Mouse (Mus musculus) gonadal fat pad, adult 2 months (tissue): Measurements from ENCODE around the gene Elk4. TPM values are rescaled to one million over a fixed set of nuclear protein-coding genes. Genes with fewer than 3 reads are reported as not detected.

ENCODE experiments used
- DNase-seq: peaks from one replicate; pipeline ENCODE4 v3.0.0-alpha.2; 2012; ENCODE audit warnings: low read depth
- polyA plus RNA-seq: library from polyadenylated mRNA; depleted of rRNA; stranded (reverse); fragments of >200 nt; gene quantifications from 2 replicates; pipeline ENCODE4 v1.2.3, GENCODE M21; 2012; rRNA removed

Elk4 gene
- polyA plus RNA-seq: 18.4 and 30.9 TPM in 2 replicates

DNA sequence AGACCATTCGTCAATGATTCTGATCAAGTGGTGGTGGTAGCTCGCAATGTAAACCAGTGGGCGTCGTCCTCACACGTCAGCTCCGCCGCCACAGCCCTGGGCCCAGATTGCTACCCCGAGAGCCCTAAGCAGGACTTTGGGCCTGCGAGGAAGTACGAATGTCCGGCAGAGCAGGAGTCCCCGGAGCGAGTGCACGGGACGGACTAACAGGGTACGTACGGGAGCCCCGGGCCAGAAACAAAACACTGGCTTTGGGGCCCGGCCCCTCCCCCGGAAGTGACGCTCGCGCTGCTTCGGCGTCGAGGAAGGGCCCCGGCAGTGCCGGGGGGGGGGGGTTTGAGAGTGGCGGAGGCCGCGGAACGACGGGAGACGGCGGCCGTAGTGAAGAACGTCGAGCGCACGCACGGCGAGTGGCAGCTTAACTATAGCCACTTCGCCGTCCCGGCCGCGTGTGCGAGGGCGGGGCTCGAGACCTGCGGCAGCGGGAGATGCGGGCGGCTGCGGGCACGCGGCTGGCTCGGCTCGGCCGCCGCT is at the start of gene Elk4:
TSS of gene Elk4 (plus strand) at position 326 of the 534 bp plus-strand sequence.
- DNase-seq: no peak

DNA sequence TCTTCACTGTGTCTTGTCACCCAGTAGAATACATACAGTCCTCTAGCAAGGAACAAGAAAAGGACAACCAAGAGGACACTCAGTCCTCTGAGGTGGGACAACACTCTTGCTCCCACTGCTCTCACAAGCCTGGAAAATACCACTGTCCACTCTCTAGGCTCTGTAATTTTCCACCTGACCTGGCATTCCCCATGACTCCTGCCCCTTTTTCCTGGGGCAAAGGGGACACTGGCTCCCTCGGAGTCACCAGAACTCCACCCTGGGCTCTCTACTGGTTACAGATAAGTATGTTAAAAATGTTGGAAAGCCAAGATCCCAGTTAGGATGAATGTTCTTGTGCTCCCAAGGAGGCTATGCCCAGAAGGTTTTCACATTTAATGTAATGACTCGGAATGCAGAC is 46.4 kb upstream of the Elk4 start:
- no peak for DNase-seq

DNA sequence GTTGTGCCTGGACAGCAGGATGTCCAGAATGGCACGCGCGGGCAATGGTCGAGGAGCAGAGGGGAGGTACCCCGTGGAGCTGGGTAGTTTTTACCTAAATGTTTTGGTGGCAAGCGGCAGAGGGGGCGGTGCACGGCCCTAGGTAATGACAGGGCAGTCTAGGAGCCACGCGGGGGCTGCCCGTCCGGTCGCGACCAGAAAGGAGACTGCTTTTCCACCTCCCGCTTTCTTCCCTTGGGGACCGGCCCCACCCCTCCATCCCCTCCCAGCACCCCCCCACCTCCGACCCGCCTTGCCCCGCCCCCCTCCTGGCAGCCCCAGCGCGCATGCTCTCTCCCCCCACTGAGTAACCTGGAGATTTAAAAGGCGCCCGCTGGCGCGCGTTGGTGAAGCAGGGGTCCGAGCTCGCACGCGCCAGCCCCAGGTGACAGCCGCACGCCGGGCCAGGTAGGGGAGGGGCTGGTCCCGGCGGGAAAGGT is 44.8 kb upstream of the Elk4 start, which contains the start of gene Slc45a3:
TSS of gene Slc45a3 (plus strand) at position 362 of the 479 bp plus-strand sequence.
- no peak for DNase-seq

DNA sequence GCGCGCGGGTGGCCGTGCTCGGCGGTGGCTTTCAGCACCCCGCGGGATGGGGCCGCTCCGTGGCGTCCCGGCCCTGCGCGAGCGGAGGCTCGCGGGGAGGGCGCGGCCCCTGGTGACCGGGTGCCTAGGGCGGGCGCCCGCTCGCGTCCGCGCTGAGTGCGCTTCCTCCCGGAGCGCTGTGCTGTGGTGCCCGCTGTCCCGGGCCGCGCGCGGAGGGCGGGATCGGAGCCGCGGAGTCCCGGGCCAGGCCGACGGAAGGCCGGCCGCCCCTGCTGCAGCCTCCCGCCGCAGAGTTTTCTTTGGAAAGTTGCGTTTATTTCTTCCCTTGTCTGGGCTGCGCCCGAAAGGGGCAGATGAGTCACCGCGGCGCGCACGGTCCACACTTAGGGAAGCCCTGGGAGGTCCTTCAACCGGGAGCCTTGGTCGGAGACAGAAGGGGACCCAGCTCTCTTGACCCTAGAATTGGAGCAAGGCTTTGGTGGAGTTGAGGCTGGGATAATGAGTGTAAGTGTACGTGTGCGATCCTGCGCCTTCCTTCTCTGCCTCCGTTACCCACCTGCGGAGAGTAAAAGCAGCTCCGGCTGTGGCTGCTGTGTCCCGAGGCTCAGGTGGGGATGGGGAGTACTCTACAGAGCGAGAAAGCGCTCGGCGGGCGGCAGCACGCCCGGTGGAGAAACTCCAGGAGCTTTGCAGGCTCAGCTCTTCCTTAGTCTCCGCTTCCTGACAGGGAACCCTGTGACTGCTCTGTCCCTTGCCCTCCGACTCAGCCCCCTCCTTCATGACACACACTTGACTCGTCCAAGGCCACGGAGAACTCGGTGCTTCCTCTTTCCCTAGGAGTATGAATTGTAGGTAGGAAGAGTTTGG is 44.1 kb upstream of the Elk4 start:
- DNase-seq: no peak

DNA sequence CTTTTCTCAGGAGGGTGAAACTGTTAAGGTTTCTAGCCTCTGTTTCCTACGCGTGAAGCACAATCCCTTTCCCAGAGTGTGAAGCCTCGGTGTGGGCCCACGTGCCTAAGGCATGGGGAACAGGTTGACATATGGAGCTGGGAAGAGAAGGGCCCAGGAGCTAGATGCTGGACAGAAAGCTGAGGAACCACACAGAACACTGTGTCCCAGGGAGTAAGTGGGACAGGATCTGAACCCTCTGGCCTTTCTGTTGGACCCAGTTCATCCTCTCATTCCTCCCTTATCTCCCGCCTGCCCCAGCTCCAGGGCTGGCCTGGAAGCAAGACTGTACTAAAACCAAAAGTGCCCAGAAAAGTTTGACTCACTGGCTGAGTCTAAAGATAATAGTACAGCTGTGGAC is 43.3 kb upstream of the Elk4 start:
- no peak for DNase-seq

DNA sequence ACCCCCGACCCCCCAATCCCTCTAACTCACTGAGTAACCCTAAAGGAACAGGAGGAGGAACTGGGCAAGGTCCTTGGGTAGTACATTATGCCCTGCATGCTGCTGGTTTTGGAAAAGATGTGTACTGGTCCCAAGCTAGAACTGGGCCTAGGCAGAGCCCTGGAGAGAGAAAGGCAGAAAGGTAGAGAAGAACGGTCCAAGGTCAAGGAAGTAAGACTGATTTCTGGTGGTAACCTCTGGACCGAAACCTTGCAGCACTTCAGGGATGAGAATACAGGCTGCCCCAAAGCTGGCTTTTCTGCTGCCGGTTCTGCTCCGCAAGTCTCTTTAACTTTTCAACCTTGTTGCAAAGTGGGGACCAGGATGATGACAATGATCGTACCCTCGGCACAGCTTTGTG is 42.8 kb upstream of the Elk4 start:
- no peak for DNase-seq

DNA sequence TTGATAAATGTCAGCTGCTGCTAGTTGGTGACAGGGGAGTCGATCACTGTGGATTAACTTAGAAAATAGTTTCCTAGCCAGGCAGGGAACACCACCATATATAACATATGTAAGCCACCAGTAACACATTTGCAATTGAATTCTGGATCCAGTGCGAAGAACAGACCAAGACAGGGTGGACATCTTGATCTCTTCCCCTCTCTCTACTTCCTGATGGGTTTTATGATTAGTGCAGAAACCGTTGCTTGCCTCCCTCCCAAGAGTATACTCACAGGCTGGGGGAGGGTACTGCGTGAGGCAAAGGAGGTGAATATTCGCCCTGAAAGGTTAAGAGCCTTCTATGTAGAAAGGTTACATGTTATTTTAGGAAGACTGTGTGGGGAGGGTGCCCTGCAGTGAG is 41.6 kb upstream of the Elk4 start:
- DNase-seq: no peak

DNA sequence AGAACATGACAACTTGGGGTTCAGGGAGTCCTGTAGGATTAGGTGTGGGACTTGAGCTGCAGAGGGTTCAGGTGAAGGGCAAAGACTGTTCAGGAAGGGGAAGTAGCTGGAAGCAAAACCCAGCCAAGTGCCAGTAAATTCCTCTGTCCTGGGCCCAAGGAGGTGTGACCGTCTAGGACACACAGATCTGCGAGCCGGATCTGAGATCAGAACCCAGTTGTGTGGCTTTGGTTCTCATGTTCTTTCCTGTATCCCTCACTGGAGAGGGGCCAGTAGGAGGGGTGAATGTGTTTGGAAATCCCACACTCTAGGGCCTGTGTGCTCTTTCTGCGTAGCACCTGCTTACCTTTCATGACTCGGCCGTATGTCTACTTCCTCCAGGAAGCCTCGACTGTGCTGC is 40.1 kb upstream of the Elk4 start:
- no peak for DNase-seq

DNA sequence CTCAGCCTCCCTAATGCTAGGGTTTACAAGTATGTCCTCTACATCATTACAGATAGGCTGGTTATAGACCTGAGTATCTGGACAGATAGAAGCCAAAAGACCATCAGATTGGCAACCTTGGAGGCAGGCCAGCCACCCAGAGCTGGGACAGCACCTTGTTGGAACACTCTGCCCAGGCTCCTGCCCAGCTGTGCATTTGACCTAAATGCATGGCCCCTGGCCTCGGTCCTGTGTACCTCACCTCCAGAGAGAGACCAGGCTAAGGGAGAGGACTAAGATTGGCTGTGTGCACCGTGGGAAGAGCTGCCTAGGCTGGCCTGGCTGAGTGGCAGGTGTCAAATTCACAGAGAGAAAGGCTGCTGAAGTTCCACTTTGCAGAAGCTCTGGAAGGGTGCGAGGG is 38.9 kb upstream of the Elk4 start:
- DNase-seq: no peak

DNA sequence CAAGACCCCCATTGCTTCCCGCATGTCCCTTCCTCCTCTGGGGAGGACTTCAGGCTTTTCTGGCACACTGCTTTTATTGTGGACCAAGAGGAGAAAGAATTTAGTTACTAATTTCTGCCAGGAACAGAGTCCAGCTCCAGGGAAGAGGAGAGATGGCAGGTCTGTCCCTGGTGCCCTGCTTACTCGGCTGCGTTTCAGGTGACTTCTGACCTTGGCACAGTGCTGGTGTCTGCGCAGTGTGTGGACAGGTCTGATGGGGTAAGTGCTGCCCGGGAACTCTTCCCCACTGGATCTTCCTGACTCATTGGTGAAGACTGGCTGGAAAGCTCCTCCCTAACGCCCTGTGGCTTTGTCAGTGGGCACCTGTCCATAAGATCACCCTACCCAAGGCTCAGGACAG is 38.4 kb upstream of the Elk4 start:
- DNase-seq: no peak

DNA sequence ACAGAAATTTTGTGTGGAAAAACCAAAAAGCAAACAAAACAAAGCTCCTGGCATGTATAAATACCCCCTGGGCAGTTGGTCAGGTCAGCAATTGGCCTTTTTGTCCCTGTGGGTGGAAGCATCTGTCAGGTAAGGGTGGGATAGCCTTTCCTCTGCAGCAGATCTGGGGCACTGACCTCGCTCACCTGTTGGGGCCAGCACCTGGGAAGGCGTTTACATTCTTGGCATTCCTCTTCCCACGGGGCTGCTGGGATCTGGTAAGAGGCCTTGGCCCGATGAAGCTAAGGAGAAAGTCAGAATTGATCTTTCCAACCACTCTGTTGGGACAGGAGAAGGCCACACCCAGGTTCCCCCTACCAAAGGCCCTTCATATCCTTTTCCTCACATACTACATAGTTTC is 37.6 kb upstream of the Elk4 start:
- no peak for DNase-seq

DNA sequence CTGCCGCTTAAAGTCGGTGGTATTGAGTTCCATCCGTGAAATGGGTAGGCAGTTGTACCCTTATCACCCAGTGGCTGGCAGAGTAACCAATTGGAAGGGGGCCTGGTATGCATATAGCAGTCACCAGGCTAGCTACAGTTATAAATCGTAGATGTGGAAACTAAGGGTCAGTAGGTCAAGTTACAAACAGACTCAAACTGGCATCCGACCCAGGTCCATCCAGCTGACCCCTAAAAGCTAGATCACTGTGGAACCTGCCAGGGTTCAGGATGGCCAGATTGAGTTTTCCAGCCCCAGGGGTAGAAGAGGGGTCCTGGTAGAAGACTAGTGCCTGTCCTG is 37.1 kb upstream of the Elk4 start:
- DNase-seq: no peak

DNA sequence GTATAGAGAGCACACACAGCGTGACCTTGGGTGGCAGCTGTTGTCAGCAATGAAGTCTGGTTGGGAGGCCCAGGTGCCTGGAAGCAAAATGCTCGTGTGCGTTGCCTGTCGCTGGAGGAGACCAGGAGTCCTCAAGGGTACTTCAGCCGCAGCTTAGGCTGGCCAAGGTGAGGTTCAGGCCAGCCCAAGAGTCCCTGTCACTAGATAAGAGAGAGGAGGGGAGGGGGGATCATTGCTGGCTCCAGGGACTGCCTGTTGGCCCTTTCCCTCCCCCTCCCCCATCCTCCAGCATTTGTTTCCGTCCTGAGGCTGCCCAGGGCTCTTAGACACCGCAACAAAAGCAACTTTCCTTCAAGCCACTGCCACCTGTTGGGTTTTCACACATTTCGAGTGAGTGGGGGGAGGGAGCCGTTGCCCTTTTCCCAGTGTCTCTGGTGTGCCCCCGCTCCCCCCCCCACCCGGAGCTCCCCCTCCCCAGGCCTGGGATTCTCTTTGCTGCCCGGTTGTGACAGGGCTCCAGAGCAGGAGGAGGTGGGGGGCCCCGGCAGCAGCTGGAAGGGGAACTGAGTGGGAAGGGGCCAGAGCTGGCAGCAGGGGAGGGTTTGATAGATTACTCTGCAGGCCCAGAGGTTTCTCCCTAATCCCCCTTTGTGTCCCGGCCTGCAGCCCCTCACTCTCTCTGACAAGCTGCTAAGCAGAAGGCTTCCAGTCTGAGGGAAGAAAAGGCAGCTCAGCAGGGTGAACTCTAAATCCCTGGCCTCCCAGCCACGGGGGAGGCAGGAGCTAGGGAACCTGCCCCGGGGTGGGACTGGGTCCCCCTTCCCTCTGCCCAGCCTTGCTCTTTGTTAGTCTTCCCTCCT is 36.5 kb upstream of the Elk4 start:
- no peak for DNase-seq

DNA sequence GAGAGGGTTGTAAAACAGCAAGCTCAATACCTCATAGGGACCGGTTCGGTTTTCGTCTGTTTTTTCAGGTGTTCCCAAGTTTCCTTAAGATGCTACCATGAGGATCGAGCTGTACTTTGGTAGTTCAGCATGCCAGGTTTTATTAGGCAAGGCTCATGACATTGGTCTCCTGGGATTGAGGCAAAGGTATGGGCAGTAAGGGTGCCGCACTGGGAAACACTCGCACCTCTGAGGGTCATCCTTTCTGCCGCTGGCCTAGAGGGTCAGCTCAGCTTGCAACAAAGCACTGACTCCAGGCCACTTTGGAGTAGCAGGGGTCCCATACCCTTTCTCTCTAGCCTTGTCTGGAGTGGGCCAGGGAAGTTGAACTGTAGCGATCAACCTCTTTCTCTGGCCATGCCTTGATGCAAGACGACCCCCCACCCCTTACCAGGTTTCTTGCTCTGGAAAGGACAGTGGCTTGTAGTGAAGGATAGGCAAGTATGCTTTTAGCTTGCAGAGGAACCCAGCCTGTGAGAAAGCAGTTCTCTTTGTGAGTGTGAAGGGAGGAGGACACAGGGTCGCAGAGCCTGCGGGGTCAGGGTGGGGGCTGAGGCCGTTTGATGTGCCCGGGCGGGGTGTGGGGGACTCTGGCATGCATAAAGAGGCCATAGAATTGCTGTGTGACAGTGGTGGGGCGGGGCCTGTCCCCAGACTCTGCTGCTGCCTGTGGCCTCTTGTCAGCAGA is 35.5 kb upstream of the Elk4 start:
- no peak for DNase-seq

DNA sequence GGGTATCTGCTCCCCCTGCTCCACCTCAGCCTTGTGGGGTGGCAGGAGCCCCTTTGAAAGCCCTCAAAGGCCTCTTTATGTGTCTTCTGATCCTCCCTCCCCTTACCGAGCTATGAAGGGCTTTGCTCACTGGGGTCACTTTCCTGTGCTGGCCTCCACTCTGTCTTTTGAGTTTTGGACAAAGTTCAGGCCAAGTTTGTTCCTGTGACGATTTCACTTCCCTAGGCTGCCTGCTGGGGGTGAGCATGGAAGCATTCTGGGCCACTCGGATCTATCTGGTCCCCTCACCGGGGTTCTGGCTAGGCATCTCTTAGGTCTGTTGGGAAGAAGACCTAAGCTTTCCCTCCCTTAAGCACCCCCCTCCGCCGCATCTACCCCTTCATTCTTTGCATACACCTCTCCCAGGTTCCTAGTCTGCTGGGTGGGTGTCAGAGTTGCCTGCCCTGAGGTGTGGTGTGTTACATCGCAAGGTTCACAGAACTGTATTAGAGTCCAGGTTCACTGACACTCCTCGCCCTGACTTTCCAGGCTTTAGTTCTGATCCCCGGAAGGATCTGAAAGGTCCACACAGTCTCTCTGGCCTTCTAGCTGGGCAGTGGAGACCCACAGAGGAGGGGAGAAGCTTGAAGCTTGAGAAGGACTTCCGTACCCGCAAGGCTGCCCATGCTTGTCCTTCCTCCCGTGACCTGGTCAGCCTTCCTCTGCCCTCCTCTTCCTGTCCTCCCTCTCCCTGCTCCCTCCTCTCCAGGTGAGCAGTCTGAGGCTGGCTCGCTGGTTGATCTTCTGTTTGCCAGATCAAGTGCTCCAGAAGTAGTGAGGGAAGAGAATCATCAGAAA is 34.7 kb upstream of the Elk4 start:
- DNase-seq: no peak

DNA sequence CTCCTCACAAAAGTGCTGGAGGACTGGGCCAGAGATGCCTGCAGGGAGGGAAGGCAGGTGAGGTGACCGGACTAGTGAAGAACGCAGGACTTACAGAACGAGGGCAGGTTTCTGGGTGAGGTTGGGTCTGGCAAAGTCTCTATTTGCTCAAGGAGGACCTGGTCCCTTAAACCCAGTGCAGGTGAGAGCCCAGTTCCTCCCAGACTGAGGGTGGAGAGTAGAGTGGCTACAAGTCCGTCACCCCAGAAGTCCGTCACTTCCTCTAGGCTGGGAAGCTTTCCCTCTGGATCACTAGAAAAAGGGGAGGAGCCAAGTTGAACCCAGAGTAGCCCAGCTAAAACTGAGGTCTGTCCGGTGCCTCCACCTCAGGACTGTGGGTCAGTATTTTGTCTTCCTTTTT is 33.4 kb upstream of the Elk4 start:
- DNase-seq: no peak

DNA sequence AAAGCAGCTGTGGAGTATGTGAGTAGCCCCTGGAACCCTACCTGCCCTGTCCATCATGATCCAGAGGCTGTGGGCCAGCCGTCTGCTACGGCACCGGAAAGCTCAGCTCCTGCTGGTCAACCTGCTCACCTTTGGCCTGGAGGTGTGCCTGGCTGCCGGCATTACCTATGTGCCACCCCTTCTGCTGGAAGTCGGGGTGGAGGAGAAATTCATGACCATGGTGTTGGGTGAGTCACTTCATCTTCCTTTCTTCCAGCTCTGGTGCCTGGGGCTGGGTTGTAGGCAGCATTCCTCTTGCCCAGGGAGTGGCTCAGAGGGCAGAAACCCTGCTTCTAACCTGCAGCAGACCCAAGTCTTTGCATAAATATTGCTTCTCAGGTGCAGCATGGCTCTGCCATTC is 30.5 kb upstream of the Elk4 start:
- DNase-seq: no peak

DNA sequence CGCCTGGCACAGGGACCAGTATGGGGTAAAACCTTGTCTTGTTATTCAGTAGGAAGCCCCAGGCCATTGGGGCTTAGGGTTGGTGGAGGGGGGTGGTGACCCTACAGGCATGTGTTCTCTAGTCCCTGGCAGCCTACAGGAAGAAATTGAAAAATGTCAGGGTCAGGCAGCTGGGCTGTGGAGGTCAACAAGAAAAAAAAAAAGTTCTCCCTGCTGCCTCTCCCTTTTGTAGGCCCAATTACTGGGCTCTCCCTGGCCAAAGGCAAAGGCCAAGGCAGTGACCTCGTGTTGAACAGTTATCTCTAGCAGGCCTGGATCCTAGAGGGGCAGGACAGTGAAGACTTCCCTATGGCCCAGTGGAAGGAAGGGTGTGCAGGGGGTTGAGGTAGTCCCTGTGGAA is 26.9 kb upstream of the Elk4 start:
- DNase-seq: no peak

DNA sequence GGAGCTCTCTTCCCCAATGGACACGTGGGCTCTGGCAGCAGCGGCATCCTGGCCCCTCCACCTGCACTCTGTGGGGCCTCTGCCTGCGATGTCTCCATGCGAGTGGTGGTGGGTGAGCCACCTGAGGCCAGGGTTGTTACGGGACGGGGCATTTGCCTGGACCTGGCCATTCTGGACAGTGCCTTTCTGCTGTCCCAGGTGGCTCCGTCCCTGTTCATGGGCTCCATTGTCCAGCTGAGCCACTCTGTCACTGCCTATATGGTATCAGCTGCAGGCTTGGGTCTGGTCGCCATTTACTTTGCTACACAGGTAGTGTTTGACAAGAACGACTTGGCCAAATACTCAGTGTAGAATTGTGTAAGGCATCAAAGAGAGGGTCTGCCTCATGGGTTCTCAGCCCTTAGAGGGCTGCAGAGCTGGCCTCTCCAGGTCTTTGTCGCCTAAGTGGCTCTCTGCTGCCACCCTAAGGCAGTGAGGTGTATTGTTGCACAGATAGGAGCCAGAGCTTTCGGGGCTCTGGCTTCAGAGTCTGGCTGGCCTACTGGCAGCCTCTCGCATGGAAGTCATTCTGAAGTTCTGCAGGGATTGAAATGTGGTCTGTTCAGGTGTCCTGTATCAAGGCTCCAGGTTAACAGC is 25.9 kb upstream of the Elk4 start:
- DNase-seq: no peak

DNA sequence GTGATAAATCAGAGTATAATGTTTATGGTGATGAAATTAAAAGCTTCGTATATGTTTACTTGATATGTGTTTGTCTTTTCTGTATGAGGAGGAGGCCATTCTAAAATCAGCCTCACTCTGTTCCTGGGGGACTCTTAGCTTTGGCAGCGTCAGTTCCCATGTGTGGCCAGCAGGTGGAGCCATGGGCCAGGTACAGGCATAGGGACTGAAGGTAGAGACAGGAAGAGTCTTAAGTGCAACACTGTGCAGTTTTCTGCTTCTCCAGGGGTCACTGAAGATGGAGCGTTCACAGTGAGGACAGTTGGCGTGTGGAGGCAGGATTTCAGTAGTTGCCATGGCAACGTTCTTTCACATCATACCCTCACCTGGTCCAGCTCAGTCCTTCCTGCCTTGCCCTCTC is 24.5 kb upstream of the Elk4 start:
- no peak for DNase-seq

DNA sequence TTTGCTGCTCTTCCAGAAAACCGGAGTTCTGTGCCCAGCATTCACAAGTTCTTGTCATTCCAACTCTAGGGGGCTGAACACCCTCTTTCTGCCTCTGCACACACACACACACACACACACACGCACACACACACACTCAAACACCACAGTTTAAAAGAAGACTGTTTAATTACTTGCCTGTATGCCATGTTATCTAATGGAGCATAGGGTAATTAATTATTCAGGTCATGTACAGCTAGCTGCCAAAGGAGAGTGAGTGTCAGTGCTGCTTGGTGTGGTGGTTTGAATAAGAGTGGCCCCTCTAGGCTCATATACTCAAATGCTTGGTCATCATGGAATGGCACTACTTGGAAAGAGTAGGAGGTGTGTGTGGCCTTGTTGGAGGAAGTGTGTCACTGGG is 23.6 kb upstream of the Elk4 start:
- DNase-seq: no peak
